Mouse (Mus musculus) mesoderm, embryonic 11.5 days (tissue): ENCODE data around the gene Tmem40.

Experiments
- DNase-seq: peaks from one replicate; pipeline ENCODE4 v3.0.0-alpha.2; 2012; ENCODE audit warnings: low read depth, low spot score

The Tmem40 gene

DNA sequence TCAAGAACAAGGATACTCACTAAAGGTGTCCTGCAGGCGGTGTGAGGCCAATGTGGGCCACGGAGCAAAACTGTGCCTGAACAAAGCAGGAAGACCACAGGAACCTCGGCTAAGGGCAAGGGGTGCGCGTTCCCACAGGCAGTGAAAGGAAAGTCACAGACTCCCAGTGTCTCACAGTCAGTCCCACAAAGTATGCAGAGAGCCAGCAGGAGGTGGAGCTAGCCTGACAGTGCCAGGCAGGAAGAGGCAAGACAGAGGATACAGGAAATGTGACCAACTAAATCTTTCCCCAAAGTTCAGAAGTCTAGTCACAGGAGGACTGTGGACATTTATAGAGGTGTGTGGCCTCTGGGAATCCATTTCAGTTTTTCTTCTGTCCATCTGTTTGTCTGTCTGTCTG is 59.3 kb downstream of the Tmem40 start:
- DNase-seq = no peak

DNA sequence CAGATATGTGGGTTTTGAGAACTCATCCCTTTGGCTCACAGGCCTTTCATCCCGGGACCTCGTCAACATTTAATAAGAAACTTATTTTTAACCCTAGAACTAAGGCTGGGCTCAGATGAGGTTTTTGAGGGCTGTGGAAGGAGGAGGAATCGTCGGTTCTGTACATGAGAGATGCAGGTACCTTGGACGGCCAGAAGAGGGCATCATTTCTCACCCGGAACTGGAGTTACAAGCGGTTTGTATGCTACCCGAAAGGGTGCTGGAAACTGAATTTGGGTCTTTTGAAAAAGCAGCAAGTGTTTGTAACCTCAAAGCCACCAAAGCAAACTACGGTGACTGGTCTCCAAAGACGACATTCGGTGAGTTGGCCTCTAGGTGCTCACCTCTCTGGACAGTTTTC is 60.9 kb downstream of the Tmem40 start:
- DNase-seq = no peak

DNA sequence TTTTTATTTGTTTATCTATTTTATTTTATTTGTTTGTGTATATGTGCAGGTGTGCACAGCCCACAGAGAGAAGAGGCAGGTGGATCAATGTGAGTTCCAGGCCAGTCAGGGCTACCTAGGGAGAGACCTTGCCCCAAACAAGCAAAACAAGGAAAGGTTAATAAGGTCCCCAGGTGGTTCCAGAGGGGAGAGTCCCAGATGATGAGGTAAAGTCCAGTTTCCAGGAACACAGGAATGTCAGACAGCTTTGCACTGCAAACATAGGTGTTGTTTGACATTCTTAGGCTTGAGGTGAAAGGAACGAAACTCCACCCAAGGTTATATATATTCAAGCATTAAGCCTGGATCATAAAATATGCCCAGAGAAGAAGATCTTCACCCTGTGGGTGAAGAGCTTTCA is 61.4 kb downstream of the Tmem40 start:
- DNase-seq = no peak

DNA sequence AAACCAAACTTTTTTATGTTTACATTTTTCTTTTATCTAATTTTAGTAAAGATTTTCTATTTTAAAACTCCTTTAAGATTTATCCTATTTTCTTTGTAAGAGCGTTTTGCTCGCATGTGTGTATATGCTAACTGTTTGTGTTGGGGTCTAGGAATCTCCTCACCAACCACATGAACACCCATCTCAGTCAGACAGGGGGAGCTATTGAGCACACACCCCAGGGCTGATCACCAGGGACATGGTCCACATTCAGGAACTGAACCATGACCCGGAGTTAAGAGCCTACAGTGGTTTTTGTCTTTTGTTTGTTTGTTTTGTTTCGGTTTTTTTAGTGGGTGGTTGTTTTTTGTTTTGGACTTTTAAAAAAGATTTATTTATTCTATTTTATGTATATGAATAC is 63.5 kb downstream of the Tmem40 start:
- no peak for DNase-seq

DNA sequence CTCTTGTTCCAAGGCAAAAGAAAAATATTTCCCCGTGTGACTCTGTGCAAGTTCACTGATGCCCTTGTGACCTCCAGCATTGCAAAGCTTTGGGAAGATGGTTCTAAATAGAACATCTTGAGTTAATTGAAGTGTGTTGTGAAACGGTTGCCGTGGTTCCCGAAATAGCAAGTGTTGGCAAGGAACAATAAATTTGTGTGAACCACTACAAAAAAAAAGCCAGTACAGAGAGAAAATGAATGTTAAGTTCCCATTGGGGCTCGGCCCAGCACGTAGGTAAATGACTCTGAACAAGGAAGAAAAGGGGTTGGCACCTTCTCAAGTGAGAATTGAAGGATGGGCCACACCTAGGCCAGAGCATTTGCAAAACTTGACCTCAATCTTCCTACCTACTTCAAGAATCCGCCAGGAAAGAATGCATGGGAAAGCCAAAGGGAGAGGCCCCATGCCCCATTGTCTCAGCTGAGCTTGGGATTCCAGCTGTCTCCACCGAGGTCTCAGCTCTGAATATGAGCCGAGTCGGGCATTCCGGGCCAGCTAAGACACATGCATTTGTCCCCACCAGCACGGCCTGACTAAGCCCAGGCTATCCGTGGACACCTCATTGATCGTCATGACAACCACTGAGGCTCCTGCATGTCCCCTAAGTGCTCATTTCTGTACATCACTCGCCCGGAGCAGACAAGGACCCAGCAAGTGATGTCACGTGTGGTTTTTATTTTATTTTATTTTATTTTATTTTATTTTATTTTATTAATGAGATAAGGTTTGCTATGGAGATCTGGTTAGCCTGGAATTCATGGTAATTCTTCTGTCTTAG is 64.3 kb downstream of the Tmem40 start:
- no peak for DNase-seq

DNA sequence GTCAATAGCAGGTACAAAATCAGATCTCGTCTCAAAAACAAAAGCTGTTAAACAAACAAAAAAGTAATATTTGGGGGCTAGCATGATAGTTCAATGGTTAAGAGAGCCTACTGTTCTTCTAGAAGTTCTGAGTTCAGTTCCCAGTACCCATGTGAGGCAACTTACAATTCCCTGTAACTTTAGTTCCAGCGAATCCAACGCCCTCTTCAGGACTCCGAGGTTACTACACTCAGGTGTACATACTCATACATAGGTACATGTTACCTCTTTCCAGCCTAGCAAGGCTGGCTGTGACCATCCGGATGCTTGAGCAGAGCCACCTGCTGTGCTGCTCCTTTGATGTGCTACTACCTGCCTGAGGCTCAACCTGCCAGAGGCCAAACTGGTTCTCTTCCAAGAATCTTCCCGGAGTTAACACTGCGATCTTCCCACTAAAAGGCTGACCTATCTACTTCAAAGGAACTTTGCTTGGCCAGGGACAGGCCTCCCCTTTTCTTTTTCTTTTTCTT is 65.4 kb downstream of the Tmem40 start:
- no peak for DNase-seq

DNA sequence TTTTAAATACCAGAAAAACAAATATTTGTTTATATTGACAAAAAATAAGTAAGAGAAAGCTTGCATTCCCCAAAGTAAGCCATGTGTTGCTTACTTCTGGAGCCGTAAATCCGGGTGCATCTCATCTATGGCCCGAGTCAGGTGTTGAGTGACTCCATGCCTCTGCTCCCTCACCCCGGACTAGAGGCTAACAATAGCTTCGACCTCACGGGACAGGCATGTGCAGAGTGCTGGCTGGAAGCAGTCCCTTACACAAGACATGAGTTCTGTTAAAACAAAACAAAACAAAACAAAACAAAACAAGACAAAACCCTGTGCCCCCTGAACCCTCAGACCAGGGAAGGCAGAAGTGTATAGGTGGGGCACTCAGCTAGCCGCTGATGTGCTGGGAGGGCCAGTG is 67.1 kb downstream of the Tmem40 start:
- DNase-seq = no peak

DNA sequence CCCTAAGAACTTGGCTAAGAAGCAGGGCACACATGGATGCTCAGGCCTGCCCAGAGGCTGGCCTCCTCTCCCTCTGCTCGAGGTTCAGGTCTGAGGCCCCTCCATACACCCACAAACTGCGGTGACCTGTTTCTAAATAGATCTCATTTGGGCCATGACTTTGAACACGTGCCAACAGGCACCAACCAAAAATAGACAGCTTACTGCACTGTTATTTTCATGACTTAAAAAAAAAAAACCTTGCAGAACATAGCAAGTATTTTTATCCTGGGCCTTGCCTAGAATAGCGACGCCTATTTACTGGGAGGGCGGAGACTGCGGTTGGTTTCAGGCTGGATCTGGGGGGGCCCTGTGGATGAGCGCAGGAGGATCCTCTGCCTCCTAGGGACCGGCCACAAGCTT is 67.8 kb downstream of the Tmem40 start:
- no peak for DNase-seq

DNA sequence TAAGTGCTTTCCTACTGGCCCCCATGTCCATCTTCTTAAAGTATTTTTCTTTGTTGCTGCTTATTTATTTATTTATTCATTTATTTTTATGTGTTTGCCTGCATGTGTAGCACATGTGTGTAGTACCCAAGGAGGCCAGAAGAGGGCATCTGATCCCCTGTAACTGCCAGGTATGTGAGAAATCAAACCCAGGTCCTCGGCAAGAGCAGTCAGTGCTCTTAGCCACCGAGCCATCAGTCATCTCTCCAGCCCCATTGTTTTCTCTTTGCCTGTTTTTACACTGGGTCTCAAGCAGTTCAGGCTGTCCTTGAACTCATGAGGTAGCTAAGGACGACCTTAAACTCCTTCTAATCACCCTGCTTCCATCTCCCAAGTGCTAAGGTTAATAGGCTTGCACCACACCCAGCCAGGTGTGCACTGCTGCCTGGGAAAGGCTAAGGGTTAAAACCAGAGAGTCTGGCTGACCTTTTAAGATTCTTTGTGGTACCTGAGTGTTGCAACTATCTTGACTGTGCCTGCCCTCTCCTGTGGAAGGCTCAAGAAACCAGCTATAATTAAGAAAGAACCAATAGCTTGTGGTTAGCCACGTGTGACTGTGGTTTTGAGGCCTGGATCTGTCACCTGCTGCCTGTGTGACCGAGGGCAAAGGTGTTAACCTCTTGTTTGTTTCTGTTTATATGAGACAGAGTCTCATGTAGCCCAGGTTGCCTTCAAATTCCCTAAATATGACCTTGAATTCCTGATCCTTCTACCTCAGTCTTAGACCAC is 69.1 kb downstream of the Tmem40 start:
- DNase-seq = no peak

DNA sequence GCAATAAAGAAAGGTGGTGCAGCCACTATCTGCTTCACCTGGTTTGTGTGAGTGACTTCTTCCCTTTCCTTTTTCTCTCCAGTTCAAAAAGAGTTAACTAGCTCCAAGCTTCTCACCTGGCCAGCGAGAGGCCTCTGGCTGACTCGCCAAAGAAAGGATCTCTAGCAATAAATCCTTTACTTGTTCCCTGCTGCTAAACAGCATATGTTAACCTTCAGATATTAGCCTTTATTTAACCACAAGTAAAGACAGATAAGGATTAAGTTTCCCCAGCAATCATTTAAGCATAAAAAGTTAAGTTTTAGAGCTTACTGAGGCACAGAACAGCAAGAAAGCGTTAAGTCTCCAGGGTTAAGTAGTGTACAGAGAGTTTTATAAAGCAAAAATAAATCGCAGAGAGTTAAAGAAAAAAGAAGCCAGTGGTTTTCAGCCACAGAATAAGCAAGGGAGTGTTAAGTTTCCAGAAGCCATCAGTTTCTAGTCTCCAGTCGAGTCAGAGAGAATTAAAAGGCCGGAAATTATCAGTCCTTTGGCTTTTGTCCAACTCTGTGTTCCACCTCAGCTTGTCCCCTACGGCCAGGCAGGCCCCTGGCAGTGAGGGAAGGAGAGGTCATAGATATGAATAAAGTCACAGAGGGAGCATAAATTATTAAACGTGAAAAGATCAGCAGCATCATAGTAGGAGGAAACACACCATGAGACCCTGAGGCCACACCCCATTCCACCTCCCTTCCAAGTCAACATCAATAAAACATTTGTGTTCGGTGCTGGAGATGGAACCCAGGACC is 69.9 kb downstream of the Tmem40 start:
- DNase-seq = no peak

DNA sequence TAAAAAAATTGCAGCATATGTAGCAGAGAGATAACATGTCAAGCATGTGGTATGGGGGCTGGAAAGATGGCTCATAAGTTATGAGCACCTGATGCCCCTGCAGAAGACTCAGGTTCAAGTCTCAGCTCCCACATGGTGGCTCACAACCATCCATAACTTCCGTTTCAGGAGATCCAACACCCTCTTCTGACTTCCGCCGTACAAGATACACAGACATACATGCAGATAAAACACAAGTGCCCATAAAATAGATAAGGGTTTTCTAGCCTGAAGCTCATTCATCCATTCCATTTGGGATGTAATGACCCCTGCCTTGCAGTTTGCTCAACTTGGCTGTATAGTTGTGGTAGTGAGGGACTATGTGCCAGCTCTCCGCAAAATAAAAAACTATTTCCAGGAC is 72.1 kb downstream of the Tmem40 start:
- DNase-seq = no peak

DNA sequence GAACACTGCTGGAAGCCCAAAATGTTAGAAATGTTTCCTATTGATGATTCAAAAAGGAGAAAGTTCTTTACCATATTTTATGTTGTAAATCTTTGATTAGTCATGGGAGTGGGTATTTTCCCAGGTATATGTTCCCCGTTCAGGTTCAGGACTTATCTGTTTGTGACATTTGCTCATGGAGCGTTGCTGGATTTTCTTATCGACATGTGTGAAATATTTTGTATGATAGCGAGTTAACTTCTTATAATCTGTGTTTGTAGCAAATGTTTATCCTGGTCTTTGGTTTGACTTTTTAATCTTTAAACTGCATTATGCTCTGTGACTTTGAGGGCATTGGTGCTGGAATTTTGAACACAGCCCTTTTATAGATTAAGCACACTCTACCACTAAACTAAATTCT is 73.6 kb downstream of the Tmem40 start:
- no peak for DNase-seq

DNA sequence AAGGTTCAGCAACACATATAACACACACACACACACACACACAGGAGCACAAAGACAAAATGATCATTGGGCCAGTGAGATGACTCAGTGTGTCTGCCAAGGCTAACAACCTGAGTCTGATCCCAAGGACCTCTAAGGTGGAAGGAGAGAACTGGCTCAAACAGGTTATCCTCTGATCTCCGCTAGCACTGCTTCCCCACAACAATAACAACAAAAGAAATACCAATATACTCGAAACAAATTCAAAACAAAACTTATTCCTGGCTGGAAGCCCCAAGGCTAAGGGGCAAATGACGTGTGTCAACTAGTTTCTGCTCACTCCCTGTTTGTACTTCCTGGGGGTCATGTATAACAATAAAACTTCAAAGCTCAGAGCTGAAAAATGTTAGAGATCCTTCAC is 74.5 kb downstream of the Tmem40 start:
- no peak for DNase-seq

DNA sequence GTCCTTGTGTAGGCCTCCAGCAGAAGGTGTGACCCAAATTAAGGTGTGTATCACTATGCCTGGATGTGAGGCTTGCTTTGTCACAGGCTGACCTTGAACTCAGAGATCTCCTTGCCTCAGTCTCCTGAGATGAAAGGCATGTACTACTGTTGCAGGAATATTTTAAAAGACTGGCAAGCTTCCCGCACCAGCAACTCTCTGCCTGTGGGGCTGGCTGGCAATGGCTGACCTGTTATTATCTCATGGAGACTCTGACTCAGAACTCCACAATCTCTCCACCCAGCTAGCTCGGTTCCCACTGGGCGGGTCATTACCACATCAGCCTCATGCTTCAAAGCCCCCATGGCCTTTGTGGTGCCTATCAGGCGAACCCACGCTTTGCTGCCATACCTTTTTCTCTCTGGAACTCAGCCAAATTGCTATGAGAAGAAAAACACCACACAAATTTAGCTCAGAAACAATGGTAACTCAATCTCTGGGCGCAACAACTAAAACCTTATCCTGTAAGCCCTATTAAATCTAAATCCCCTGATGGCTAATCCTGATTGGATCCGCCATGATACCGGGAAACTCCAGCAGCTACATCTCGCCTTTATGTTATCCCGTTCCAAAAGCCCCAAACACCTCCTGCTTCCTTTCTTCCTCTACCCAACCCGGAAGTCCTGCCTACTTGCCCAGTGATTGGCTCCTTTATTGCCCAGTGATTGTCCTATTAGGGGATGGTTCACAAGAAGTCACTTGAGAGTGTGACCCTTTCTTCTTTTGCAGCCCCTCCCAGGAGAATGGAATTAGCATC is 77.2 kb downstream of the Tmem40 start:
- DNase-seq = no peak

DNA sequence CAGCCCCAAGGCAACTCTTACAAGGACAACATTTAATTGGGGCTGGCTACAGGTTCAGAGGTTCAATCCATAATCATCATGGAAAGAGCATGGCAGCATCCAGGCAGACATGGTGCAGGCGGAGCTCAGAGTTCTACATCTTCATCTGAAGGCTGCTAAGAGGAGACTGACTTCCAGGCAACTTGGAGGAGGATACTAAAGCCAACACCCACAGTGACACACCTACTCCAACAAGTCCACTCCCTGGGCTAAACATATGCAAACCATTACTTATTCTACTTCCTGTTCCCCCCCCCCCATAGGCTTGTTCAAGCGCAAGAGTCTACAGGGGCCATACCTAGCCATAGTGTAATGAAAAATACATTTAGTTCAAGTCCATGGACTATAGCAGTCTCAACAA is 77.9 kb downstream of the Tmem40 start:
- DNase-seq = no peak

DNA sequence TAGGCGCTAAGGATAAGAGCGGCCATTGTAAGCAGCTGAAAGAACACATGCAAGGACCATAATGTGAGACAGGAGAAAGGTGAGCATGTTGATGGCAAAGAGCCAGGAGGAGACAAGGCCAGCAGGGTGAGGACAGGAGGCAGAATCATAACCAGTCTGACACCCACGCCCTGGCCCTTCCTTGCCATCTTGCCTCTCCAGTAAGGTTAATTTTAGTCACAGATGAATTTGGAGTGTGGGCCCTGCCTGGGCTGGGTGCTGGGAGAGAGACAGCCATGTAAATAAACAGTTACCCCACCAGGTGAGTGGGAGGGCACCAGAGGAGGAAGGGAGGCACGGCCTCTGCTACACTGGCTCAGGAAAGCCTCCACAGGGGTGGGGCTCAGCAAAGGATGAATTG is 81.1 kb downstream of the Tmem40 start:
- no peak for DNase-seq
